Mouse (Mus musculus): ENCODE data around the gene Rps26. TPM values are rescaled to one million over a fixed set of nuclear protein-coding genes. Genes with fewer than 3 reads are reported as not detected.
A peak's percentile ranks its signal among the peaks of the same experiment; 100 is the strongest.

Gene Rps26
- total and polyA plus RNA-seq, 3 experiments = 229 to 337 (median 279) TPM

DNA sequence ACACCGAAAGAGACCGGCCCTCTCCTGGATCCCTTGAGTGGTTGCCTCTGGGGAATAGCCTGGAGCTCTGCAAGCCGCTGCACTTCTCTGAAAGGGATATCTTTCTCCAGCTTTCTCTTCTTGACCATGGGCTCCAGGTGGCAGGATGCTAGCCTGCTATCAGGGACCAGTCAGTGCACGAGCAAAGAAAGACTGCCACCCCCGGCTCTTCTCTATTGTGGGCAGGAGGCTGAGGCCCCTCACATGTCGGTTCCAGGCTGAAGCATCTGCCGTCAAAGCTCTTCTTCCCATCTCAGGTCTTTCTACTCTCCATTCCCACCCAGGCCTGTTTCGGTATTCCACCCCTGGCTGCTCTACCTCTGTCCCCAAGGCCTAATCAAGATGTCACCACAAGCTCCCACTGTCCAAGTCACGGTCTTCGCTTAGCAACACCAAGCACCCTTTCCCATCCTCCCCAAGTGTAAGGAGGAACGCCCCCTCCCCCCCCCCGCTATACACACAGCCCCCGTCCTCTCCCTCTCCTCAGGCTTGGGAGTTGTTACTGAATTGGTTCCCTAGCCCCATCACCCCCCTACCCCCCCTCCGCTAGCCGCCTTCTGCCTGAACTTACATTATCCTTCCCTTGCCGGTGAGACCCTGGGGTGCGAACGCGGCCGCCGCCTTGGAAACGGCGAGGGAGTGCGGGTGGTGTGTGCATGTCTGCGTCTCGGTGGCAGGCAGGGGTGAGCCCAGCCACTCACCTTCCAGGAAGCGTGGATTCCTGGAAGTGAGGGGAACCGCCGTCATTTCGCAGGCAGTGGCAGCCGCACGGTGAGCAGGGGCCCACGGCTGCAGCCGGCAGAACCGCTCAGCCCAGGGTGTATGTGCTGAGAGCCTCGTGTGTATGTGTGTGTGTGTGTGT is 18.8 kb upstream of the Rps26 start, which contains the start of gene Ikzf4:
TSS of gene Ikzf4 (minus strand) at position 881 of the 901 bp plus-strand sequence.
- no peaks in the 10 kb centered on the region for H3K79me2 ChIP-seq (replicated peaks; ENCODE audit: control insufficient read depth, insufficient read depth, low read length)
- WGBS = 12% methylated on average over 36 of the region's 36 CpGs
- H3K36me3 ChIP-seq (ENCODE audit: control insufficient read depth, insufficient read depth, low read length) = no peaks in the 10 kb centered on the region
- peak within 1 kb of the TSS; percentile 57 for H3K4me3 ChIP-seq
- H3K4me1 ChIP-seq (ENCODE audit: control insufficient read depth, insufficient read depth, low read length) = peaks cover 3% of the 10 kb centered on the region
- intact Hi-C loops (cut with DNase I) = no loop called here
- no peaks in the 10 kb centered on the region for H3K27me3 ChIP-seq (ENCODE audit: control insufficient read depth, insufficient read depth, low read length)
- peak; percentile 45 to 64 for DNase-seq
- TF ChIP-seq CTCF (IDR thresholded peaks at IDR 0.05) = no peak
- TF ChIP-seq POLR2A (IDR thresholded peaks at IDR 0.05; ENCODE audit: insufficient read depth, low read depth, low read length) = no peak
- TF ChIP-seq EP300 (IDR thresholded peaks at IDR 0.05; ENCODE audit: insufficient read depth, low read depth, low read length) = no peak
- H3K27ac ChIP-seq = peak within 1 kb of the TSS; percentile 75
- H3K9ac ChIP-seq (ENCODE audit: low read depth, low read length) = peak within 1 kb of the TSS; percentile 72

DNA sequence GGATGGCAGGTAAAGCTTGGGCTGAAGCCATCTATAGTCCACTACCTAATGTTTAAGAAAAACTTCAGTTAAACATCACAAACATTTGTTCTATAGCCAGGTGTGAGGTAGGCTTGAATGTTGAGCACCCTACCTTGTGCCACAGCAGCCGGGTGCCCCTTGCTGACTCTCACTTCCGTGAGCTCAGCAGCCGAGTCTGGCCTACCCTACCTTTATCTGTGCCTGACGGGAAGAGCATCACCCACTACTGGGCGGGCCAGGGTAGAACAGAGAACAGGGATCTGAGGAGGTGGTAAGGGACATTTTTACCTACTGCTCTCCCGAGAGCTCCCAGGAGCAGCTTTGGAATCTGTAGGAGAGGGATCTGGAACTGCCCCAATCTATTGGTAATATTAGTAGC is 16.2 kb upstream of the Rps26 start:
- intact Hi-C loops (cut with DNase I) = no loop called here
- no peak for DNase-seq
- H3K9ac ChIP-seq (ENCODE audit: low read depth, low read length) = no peak overlapping the region

GRCm38 (mm10) chr10:128641871-128642270 is 15.3 kb upstream of the Rps26 start:
- H3K27ac ChIP-seq = no peak overlapping the region
- no peak overlapping the region for H3K4me3 ChIP-seq
- H3K27me3 ChIP-seq (ENCODE audit: control insufficient read depth, insufficient read depth, low read length) = no peaks in the 10 kb centered on the region
- H3K36me3 ChIP-seq (ENCODE audit: control insufficient read depth, insufficient read depth, low read length) = no peaks in the 10 kb centered on the region
- 60% methylated on average over 7 of the region's 7 CpGs for WGBS
- no peak overlapping the region for H3K9ac ChIP-seq (ENCODE audit: low read depth, low read length)
- TF ChIP-seq POLR2A (IDR thresholded peaks at IDR 0.05; ENCODE audit: insufficient read depth, low read depth, low read length) (no peak), CTCF (IDR thresholded peaks at IDR 0.05) (no peak), EP300 (IDR thresholded peaks at IDR 0.05; ENCODE audit: insufficient read depth, low read depth, low read length) (no peak)
- intact Hi-C loops (cut with DNase I) = no loop called here
- H3K79me2 ChIP-seq (replicated peaks; ENCODE audit: control insufficient read depth, insufficient read depth, low read length) = no peaks in the 10 kb centered on the region
- H3K4me1 ChIP-seq (ENCODE audit: control insufficient read depth, insufficient read depth, low read length) = peaks cover 3% of the 10 kb centered on the region
- no peak for DNase-seq

More for the DNA sequence above, 16.2 kb upstream of the Rps26 start:
- no peaks in the 10 kb centered on the region for H3K79me2 ChIP-seq (replicated peaks; ENCODE audit: control insufficient read depth, insufficient read depth, low read length)
- no peaks in the 10 kb centered on the region for H3K36me3 ChIP-seq (ENCODE audit: control insufficient read depth, insufficient read depth, low read length)
- H3K4me3 ChIP-seq = no peak overlapping the region
- no peaks in the 10 kb centered on the region for H3K27me3 ChIP-seq (ENCODE audit: control insufficient read depth, insufficient read depth, low read length)
- H3K27ac ChIP-seq = no peak overlapping the region
- WGBS = 82% methylated on average over 6 of the region's 6 CpGs
- TF ChIP-seq POLR2A (IDR thresholded peaks at IDR 0.05; ENCODE audit: insufficient read depth, low read depth, low read length) (no peak), EP300 (IDR thresholded peaks at IDR 0.05; ENCODE audit: insufficient read depth, low read depth, low read length) (no peak), CTCF (IDR thresholded peaks at IDR 0.05) (no peak)
- H3K4me1 ChIP-seq (ENCODE audit: control insufficient read depth, insufficient read depth, low read length) = peaks cover 3% of the 10 kb centered on the region

GRCm38 (mm10) chr10:128640891-128641290 is 14.3 kb upstream of the Rps26 start:
- H3K27me3 ChIP-seq (ENCODE audit: control insufficient read depth, insufficient read depth, low read length) = no peaks in the 10 kb centered on the region
- H3K79me2 ChIP-seq (replicated peaks; ENCODE audit: control insufficient read depth, insufficient read depth, low read length) = no peaks in the 10 kb centered on the region
- DNase-seq = no peak
- no peak overlapping the region for H3K27ac ChIP-seq
- WGBS = 89% methylated on average over 15 of the region's 15 CpGs
- H3K9ac ChIP-seq (ENCODE audit: low read depth, low read length) = no peak overlapping the region
- TF ChIP-seq CTCF (IDR thresholded peaks at IDR 0.05) (no peak), EP300 (IDR thresholded peaks at IDR 0.05; ENCODE audit: insufficient read depth, low read depth, low read length) (no peak), POLR2A (IDR thresholded peaks at IDR 0.05; ENCODE audit: insufficient read depth, low read depth, low read length) (no peak)
- H3K36me3 ChIP-seq (ENCODE audit: control insufficient read depth, insufficient read depth, low read length) = no peaks in the 10 kb centered on the region
- no peak overlapping the region for H3K4me3 ChIP-seq
- intact Hi-C loops (cut with DNase I) = no loop called here
- no peaks in the 10 kb centered on the region for H3K4me1 ChIP-seq (ENCODE audit: control insufficient read depth, insufficient read depth, low read length)

DNA sequence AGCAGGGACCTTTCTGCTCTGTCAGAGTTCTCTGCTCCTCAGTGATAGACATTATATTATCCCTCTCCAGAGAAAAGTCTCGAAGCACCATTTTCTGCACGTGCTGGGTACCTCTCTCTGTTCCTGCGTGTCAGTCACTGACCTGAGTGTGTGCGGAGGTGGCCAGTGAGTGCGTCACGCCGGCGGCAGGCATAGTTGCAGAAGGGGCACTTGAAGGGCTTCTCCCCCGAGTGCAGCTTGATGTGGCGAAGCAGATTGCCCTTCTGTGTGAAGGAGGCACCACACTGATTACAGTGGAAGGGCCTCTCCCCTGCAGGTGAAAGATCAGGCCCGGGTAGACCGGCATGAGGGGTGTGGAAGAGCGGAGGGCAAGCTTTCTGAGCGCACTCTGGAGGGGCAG is 13.5 kb upstream of the Rps26 start:
- 82% methylated on average over 14 of the region's 14 CpGs for WGBS
- no peak overlapping the region for H3K27ac ChIP-seq
- no peaks in the 10 kb centered on the region for H3K36me3 ChIP-seq (ENCODE audit: control insufficient read depth, insufficient read depth, low read length)
- no peaks in the 10 kb centered on the region for H3K79me2 ChIP-seq (replicated peaks; ENCODE audit: control insufficient read depth, insufficient read depth, low read length)
- no peak overlapping the region for H3K4me3 ChIP-seq
- no peak for DNase-seq
- no peak for TF ChIP-seq EP300 (IDR thresholded peaks at IDR 0.05; ENCODE audit: insufficient read depth, low read depth, low read length)
- TF ChIP-seq POLR2A (IDR thresholded peaks at IDR 0.05; ENCODE audit: insufficient read depth, low read depth, low read length) = no peak
- TF ChIP-seq CTCF (IDR thresholded peaks at IDR 0.05) = no peak
- no peaks in the 10 kb centered on the region for H3K27me3 ChIP-seq (ENCODE audit: control insufficient read depth, insufficient read depth, low read length)
- H3K9ac ChIP-seq (ENCODE audit: low read depth, low read length) = no peak overlapping the region
- H3K4me1 ChIP-seq (ENCODE audit: control insufficient read depth, insufficient read depth, low read length) = no peaks in the 10 kb centered on the region
- intact Hi-C loops (cut with DNase I) = no loop called here

DNA sequence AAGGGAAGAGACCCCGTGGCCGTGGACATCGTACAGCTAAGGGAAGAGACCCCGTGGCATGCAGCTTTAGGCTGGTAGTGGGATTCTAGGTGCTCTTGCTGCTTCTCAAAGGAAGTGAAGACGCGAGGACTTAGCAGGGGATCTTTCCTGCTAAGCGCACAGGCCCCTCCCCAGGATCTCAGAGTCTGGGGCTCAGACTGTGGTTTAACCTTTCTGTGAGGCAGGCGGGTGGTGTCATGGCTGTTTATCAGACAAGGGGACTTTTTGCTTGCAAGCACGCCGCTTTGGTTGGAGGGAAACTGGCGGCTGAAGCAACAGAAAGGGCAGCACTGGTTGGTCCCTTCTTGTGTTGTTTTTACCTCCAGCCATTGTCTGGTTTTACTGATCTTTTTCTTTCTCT is 10.5 kb upstream of the Rps26 start:
- Histone ChIP-seq H3K4me1 (ENCODE audit: control insufficient read depth, insufficient read depth, low read length) (no peaks in the 10 kb centered on the region), H3K9ac (ENCODE audit: low read depth, low read length) (no peak overlapping the region), H3K27ac (no peak overlapping the region), H3K36me3 (ENCODE audit: control insufficient read depth, insufficient read depth, low read length) (no peaks in the 10 kb centered on the region), H3K79me2 (replicated peaks; ENCODE audit: control insufficient read depth, insufficient read depth, low read length) (no peaks in the 10 kb centered on the region), H3K4me3 (no peak overlapping the region), H3K27me3 (ENCODE audit: control insufficient read depth, insufficient read depth, low read length) (no peaks in the 10 kb centered on the region)
- WGBS = 19% methylated on average over 11 of the region's 11 CpGs
- intact Hi-C loops (cut with DNase I) = no loop called here
- no peak for DNase-seq
- TF ChIP-seq EP300 (IDR thresholded peaks at IDR 0.05; ENCODE audit: insufficient read depth, low read depth, low read length) (no peak), POLR2A (IDR thresholded peaks at IDR 0.05; ENCODE audit: insufficient read depth, low read depth, low read length) (no peak), CTCF (IDR thresholded peaks at IDR 0.05) (no peak)

All from heart, adult 2 months (tissue).